Mouse (Mus musculus): ENCODE measurements around the gene C1qbp. TPM values are rescaled to one million over a fixed set of nuclear protein-coding genes. Genes with fewer than 3 reads are reported as not detected.

Gene C1qbp
- polyA plus RNA-seq, 1 experiment from 2014 or later: 170 TPM

- no peaks in the 10 kb centered on the region for H3K4me1 ChIP-seq (replicated peaks)
- no peak overlapping the region for H3K27ac ChIP-seq (replicated peaks)
- no peaks in the 10 kb centered on the region for H3K27me3 ChIP-seq
- H3K4me2 ChIP-seq: no peak overlapping the region
- no peak overlapping the region for H3K4me3 ChIP-seq (replicated peaks)
- WGBS (ENCODE audit: insufficient replicate concordance): 86% methylated on average over 1 of the region's 1 CpGs
- H3K9me3 ChIP-seq (replicated peaks): no peaks in the 10 kb centered on the region
- no peak overlapping the region for H3K9ac ChIP-seq
- H3K36me3 ChIP-seq (replicated peaks): peaks cover 95% of the 10 kb centered on the region
- ATAC-seq (ENCODE audit: insufficient read depth): no peak
Observed at GRCm38 (mm10) chr11:70942596-70942995, 40.2 kb downstream of the C1qbp start.

- no peaks in the 10 kb centered on the region for H3K4me1 ChIP-seq (replicated peaks)
- no peak overlapping the region for H3K4me2 ChIP-seq
- peaks cover 68% of the 10 kb centered on the region for H3K36me3 ChIP-seq (replicated peaks)
- no peaks in the 10 kb centered on the region for H3K9me3 ChIP-seq (replicated peaks)
- H3K27ac ChIP-seq (replicated peaks): no peak overlapping the region
- no peak overlapping the region for H3K9ac ChIP-seq
- 81% methylated on average over 7 of the region's 7 CpGs for WGBS (ENCODE audit: insufficient replicate concordance)
- no peak overlapping the region for H3K4me3 ChIP-seq (replicated peaks)
- ATAC-seq (ENCODE audit: insufficient read depth): no peak
- no peaks in the 10 kb centered on the region for H3K27me3 ChIP-seq
Observed at GRCm38 (mm10) chr11:70935316-70935715, 47.5 kb downstream of the C1qbp start.

- Histone ChIP-seq H3K4me2 (no peak overlapping the region), H3K4me3 (replicated peaks) (no peak overlapping the region), H3K9me3 (replicated peaks) (no peaks in the 10 kb centered on the region), H3K4me1 (replicated peaks) (no peaks in the 10 kb centered on the region), H3K36me3 (replicated peaks) (peaks cover 45% of the 10 kb centered on the region), H3K27ac (replicated peaks) (no peak overlapping the region), H3K9ac (no peak overlapping the region), H3K27me3 (no peaks in the 10 kb centered on the region)
- ATAC-seq (ENCODE audit: insufficient read depth): no peak
- WGBS (ENCODE audit: insufficient replicate concordance): 81% methylated on average over 5 of the region's 5 CpGs
Observed at GRCm38 (mm10) chr11:70931461-70931860, 51.4 kb downstream of the C1qbp start.

Other genes starting within 250 kb of the C1qbp start
- gene Zfp3, start 218.8 kb downstream of the C1qbp start, polyA plus RNA-seq (2015; fragmentation: Nextera tagmentation; extraction: Ambion mirVana): 1.4 TPM in 2 replicates
- 0.47 and 0.77 TPM in 2 replicates for gene Scimp, start 170.4 kb downstream of the C1qbp start, polyA plus RNA-seq (2015; fragmentation: Nextera tagmentation; extraction: Ambion mirVana)
- gene Rabep1, start 138.2 kb downstream of the C1qbp start, polyA plus RNA-seq (2015; fragmentation: Nextera tagmentation; extraction: Ambion mirVana): 13.0 and 13.1 TPM in 2 replicates
- gene Nup88, start 13.1 kb downstream of the C1qbp start, polyA plus RNA-seq (2015; fragmentation: Nextera tagmentation; extraction: Ambion mirVana): 57.2 and 58.9 TPM in 2 replicates
- 89.1 and 98.7 TPM in 2 replicates for gene Rpain, start 12.8 kb downstream of the C1qbp start, polyA plus RNA-seq (2015; fragmentation: Nextera tagmentation; extraction: Ambion mirVana)
- gene Dhx33, start 21.4 kb upstream of the C1qbp start, polyA plus RNA-seq (2015; fragmentation: Nextera tagmentation; extraction: Ambion mirVana): 5.8 and 6.6 TPM in 2 replicates
- 22.2 and 23.3 TPM in 2 replicates for gene Mis12, start 36.6 kb upstream of the C1qbp start, polyA plus RNA-seq (2015; fragmentation: Nextera tagmentation; extraction: Ambion mirVana)
- 35.7 and 37.9 TPM in 2 replicates for gene Derl2, start 36.8 kb upstream of the C1qbp start, polyA plus RNA-seq (2015; fragmentation: Nextera tagmentation; extraction: Ambion mirVana)
- 2.1 and 2.5 TPM in 2 replicates for gene 6330403K07Rik, start 50.5 kb upstream of the C1qbp start, polyA plus RNA-seq (2015; fragmentation: Nextera tagmentation; extraction: Ambion mirVana)
- 0.21 and 0.28 TPM in 2 replicates for gene Nlrp1a, start 161.7 kb upstream of the C1qbp start, polyA plus RNA-seq (2015; fragmentation: Nextera tagmentation; extraction: Ambion mirVana)
- 0.06 TPM in 2 replicates for gene Nlrp1b, start 247.7 kb upstream of the C1qbp start, polyA plus RNA-seq (2015; fragmentation: Nextera tagmentation; extraction: Ambion mirVana)